Mouse (Mus musculus): ENCODE data around the gene Rapgef5.

- TF ChIP-seq HCFC1 (IDR thresholded peaks at IDR 0.05; ENCODE audit: borderline replicate concordance, insufficient read depth, low read length) (no peak), ZC3H11A (IDR thresholded peaks at IDR 0.05; ENCODE audit: borderline replicate concordance, low read depth, low read length) (no peak), ZNF384 (IDR thresholded peaks at IDR 0.05; ENCODE audit: low read depth, low read length) (no peak), MAFK (IDR thresholded peaks at IDR 0.05; ENCODE audit: insufficient read depth, low read depth, low read length) (no peak), CHD2 (IDR thresholded peaks at IDR 0.05; ENCODE audit: low read depth, low read length) (no peak)
Measured at GRCm38 (mm10) chr12:117569671-117570070, 53.4 kb downstream of the Rapgef5 start.
